Mouse (Mus musculus) MEL (cell line): ENCODE measurements around the gene Ifnar2. TPM values are rescaled to one million over a fixed set of nuclear protein-coding genes. Genes with fewer than 3 reads are reported as not detected.

Experiments
- DNase-seq: peaks from one replicate; pipeline ENCODE4 v3.0.0; 2011; ENCODE audit warnings: low read depth, low spot score
- H3K27ac ChIP-seq: 2 replicates; pipeline ENCODE4 v1.5.1; 2012; ENCODE audit warnings: low read depth, mild to moderate bottlenecking, control low read depth, low read length, moderate library complexity; ENCODE audit not compliant: control insufficient read depth
- H3K27me3 ChIP-seq, 2 experiments: fragments of 150-350 bp in 1 of 2; sonication (generic) in 1 of 2; 2 replicates each; pipeline ENCODE4 v1.6.1; 2012; ENCODE audit warnings: low read length in 2 of 2, mild to moderate bottlenecking in 2 of 2, improper control_type of control experiment in 1 of 2, moderate library complexity in 1 of 2; ENCODE audit not compliant: insufficient read depth in 2 of 2, control insufficient read depth in 1 of 2
- H3K36me3 ChIP-seq, 2 experiments: 2 replicates each; pipeline ENCODE4 v1.6.1; 2012 to 2014; ENCODE audit warnings: low read length in 2 of 2, improper control_type of control experiment in 1 of 2, inconsistent platforms in 1 of 2, mild to moderate bottlenecking in 1 of 2; ENCODE audit not compliant: insufficient read depth in 2 of 2, control insufficient read depth in 1 of 2
- H3K4me1 ChIP-seq, 2 experiments: fragments of 150-350 bp in 1 of 2; sonication (generic) in 1 of 2; 2 replicates each; pipeline ENCODE4 v1.6.1; 2012; ENCODE audit warnings: low read length in 2 of 2, improper control_type of control experiment in 1 of 2, mild to moderate bottlenecking in 1 of 2; ENCODE audit not compliant: insufficient read depth in 2 of 2, control insufficient read depth in 1 of 2
- H3K4me3 ChIP-seq, 2 experiments: fragments of 150-350 bp in 1 of 2; sonication (generic) in 1 of 2; 2 replicates each; pipeline ENCODE4 v1.5.1; 2012; ENCODE audit warnings: low read depth in 2 of 2, low read length in 2 of 2, mild to moderate bottlenecking in 2 of 2, moderate library complexity in 2 of 2, control low read depth in 1 of 2, improper control_type of control experiment in 1 of 2; ENCODE audit not compliant: control insufficient read depth in 1 of 2, insufficient read depth in 1 of 2
- H3K79me2 ChIP-seq: 2 replicates; pipeline ENCODE4 v1.6.1; 2012; ENCODE audit warnings: mild to moderate bottlenecking, low read length, moderate library complexity; ENCODE audit not compliant: control insufficient read depth, poor library complexity, insufficient read depth
- H3K9ac ChIP-seq: 2 replicates; pipeline ENCODE4 v1.6.1; 2012; ENCODE audit warnings: low read depth, mild to moderate bottlenecking, control low read depth, low read length, moderate library complexity; ENCODE audit not compliant: control insufficient read depth, poor library complexity, severe bottlenecking
- H3K9me3 ChIP-seq: fragments of 150-350 bp; sonication (generic); replicated peaks from 2 replicates; pipeline ENCODE4 v1.6.1; 2012; ENCODE audit warnings: mild to moderate bottlenecking, low read length, improper control_type of control experiment, moderate library complexity; ENCODE audit not compliant: insufficient read depth
- BHLHE40 ChIP-seq: IDR thresholded peaks from 2 replicates; pipeline ENCODE4 v1.6.1; 2012; ENCODE audit warnings: low read depth, mild to moderate bottlenecking, inconsistent platforms, low read length, improper control_type of control experiment, borderline replicate concordance
- CHD1 ChIP-seq: IDR thresholded peaks from 2 replicates; pipeline ENCODE4 v1.6.1; 2012; ENCODE audit warnings: low read depth, mild to moderate bottlenecking, inconsistent platforms, low read length, improper control_type of control experiment
- CTCF ChIP-seq, 3 experiments: IDR thresholded peaks in 2 of 3; conservative IDR thresholded peaks in 1 of 3; 2 replicates each; pipeline ENCODE4 v1.5.1; 2011 to 2012; ENCODE audit warnings: low read length in 3 of 3, low read depth in 2 of 3, mild to moderate bottlenecking in 2 of 3, improper control_type of control experiment in 1 of 3, inconsistent platforms in 1 of 3, mixed read lengths in 1 of 3, moderate library complexity in 1 of 3; ENCODE audit not compliant: control insufficient read depth in 1 of 3, insufficient read depth in 1 of 3, poor library complexity in 1 of 3, severe bottlenecking in 1 of 3
- E2F4 ChIP-seq: IDR thresholded peaks from 2 replicates; pipeline ENCODE4 v1.6.1; 2011; ENCODE audit warnings: low read depth, low read length, improper control_type of control experiment, borderline replicate concordance
- ETS1 ChIP-seq: IDR thresholded peaks from 2 replicates; pipeline ENCODE4 v1.6.1; 2012; ENCODE audit warnings: low read depth, mild to moderate bottlenecking, inconsistent platforms, low read length, improper control_type of control experiment, moderate library complexity
- GATA1 ChIP-seq: IDR thresholded peaks from 2 replicates; pipeline ENCODE4 v1.6.1; 2011; ENCODE audit warnings: low read depth, low read length, improper control_type of control experiment
- HCFC1 ChIP-seq: IDR thresholded peaks from 2 replicates; pipeline ENCODE4 v1.6.1; 2012; ENCODE audit warnings: low read depth, mild to moderate bottlenecking, inconsistent platforms, low read length, improper control_type of control experiment, moderate library complexity
- KAT2A ChIP-seq: conservative IDR thresholded peaks from 2 replicates; pipeline ENCODE4 v1.6.1; 2012; ENCODE audit warnings: low read depth, low read length, improper control_type of control experiment, inconsistent platforms
- MAZ ChIP-seq: IDR thresholded peaks from 2 replicates; pipeline ENCODE4 v1.6.1; 2012; ENCODE audit warnings: low read depth, mild to moderate bottlenecking, inconsistent platforms, low read length, improper control_type of control experiment
- MEF2A ChIP-seq: IDR thresholded peaks from 2 replicates; pipeline ENCODE4 v1.6.1; 2014; ENCODE audit warnings: low read depth, mild to moderate bottlenecking, inconsistent platforms, low read length, improper control_type of control experiment; ENCODE audit not compliant: poor library complexity, insufficient replicate concordance, severe bottlenecking; ENCODE audit errors: extremely low read depth
- MYB ChIP-seq: IDR thresholded peaks from 2 replicates; pipeline ENCODE4 v1.6.1; 2011; ENCODE audit warnings: mild to moderate bottlenecking, low read depth, low read length, improper control_type of control experiment
- MYC ChIP-seq: IDR thresholded peaks from 2 replicates; pipeline ENCODE4 v1.6.1; 2011; ENCODE audit warnings: low read depth, mild to moderate bottlenecking, low read length, improper control_type of control experiment, moderate library complexity
- NRF1 ChIP-seq: IDR thresholded peaks from 2 replicates; pipeline ENCODE4 v1.6.1; 2014; ENCODE audit warnings: low read depth, mild to moderate bottlenecking, inconsistent platforms, low read length, improper control_type of control experiment, moderate library complexity; ENCODE audit not compliant: poor library complexity, insufficient read depth, severe bottlenecking
- POLR2A ChIP-seq, 2 experiments: IDR thresholded peaks; 2 replicates each; pipeline ENCODE4 v1.6.1; 2011 to 2012; ENCODE audit warnings: low read length in 2 of 2, mild to moderate bottlenecking in 2 of 2, control low read depth in 1 of 2, improper control_type of control experiment in 1 of 2, low read depth in 1 of 2, moderate library complexity in 1 of 2; ENCODE audit not compliant: control insufficient read depth in 1 of 2, insufficient read depth in 1 of 2, poor library complexity in 1 of 2
- POLR2AphosphoS2 ChIP-seq: IDR thresholded peaks from 2 replicates; pipeline ENCODE4 v1.6.1; 2011; ENCODE audit warnings: low read length, improper control_type of control experiment
- POLR2AphosphoS5 ChIP-seq: IDR thresholded peaks from 2 replicates; pipeline ENCODE4 v1.6.1; 2012; ENCODE audit warnings: low read depth, borderline replicate concordance, mild to moderate bottlenecking, inconsistent platforms, low read length, moderate library complexity, mixed read lengths
- RAD21 ChIP-seq: IDR thresholded peaks from 2 replicates; pipeline ENCODE4 v1.6.1; 2011; ENCODE audit warnings: mild to moderate bottlenecking, low read depth, low read length, improper control_type of control experiment
- SIN3A ChIP-seq: IDR thresholded peaks from 2 replicates; pipeline ENCODE4 v1.6.1; 2012; ENCODE audit warnings: low read length, improper control_type of control experiment, inconsistent platforms
- SMC3 ChIP-seq: IDR thresholded peaks from 2 replicates; pipeline ENCODE4 v1.6.1; 2011; ENCODE audit warnings: low read depth, low read length, improper control_type of control experiment
- TAL1 ChIP-seq: IDR thresholded peaks from 2 replicates; pipeline ENCODE4 v1.6.1; 2012; ENCODE audit warnings: mild to moderate bottlenecking, inconsistent platforms, low read length, moderate library complexity, mixed read lengths
- TBP ChIP-seq: IDR thresholded peaks from 2 replicates; pipeline ENCODE4 v1.8.0; 2011; ENCODE audit warnings: low read depth, low read length, improper control_type of control experiment
- USF1 ChIP-seq: IDR thresholded peaks from 2 replicates; pipeline ENCODE4 v1.6.1; 2014; ENCODE audit warnings: low read depth, mild to moderate bottlenecking, inconsistent platforms, low read length, improper control_type of control experiment, moderate library complexity
- ZC3H11A ChIP-seq: IDR thresholded peaks from 2 replicates; pipeline ENCODE4 v1.6.1; 2012; ENCODE audit warnings: low read depth, mild to moderate bottlenecking, inconsistent platforms, low read length, improper control_type of control experiment
- ZMIZ1 ChIP-seq: IDR thresholded peaks from 2 replicates; pipeline ENCODE4 v1.6.1; 2012; ENCODE audit warnings: low read depth, mild to moderate bottlenecking, inconsistent platforms, low read length, improper control_type of control experiment, moderate library complexity
- polyA plus RNA-seq, 2 experiments: library from polyadenylated mRNA; stranded (reverse) in 1 of 2; unstranded in 1 of 2; fragments of >175 nt in 1 of 2; fragments of >200 nt in 1 of 2; gene quantifications; 2 replicates each; pipeline versions ENCODE4 v1.2.1 to v1.2.4; 2012; ENCODE audit warnings: low replicate concordance in 2 of 2, low read depth in 1 of 2; ENCODE audit not compliant: insufficient read length in 2 of 2, insufficient read depth in 1 of 2, missing spikeins in 1 of 2
- total RNA-seq: library from RNA; depleted of rRNA; stranded (reverse); fragments of 300-350 nt; gene quantifications from 2 replicates; pipeline ENCODE4 v1.2.3, GENCODE M21; 2012

Gene Ifnar2
- total and polyA plus RNA-seq, 3 experiments: 21.8 to 38.3 TPM; not detected in 1

DNA sequence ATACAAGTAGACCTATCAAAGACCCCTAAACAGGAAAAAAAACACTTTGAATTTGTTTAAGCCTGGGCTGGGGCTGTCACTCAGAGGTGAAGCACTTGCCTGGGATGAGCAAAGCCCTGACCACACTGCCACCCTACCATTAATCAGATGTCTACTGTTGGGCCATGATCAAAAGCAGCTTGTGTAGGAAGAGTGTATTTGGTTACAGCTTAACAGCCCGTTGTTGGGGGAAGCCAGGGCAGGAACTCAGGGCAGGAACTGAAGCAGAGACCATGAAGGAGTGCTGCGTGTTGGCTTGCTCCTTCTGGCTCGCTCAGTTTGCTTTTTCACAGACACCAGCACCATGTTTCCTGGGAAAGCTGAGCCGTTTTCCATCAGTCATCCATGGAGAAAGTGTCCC is 54.0 kb downstream of the Ifnar2 start:
- Histone ChIP-seq H3K4me3 (no peak overlapping the region), H3K36me3 (no peaks in the 10 kb centered on the region), H3K9ac (no peak overlapping the region), H3K9me3 (no peaks in the 10 kb centered on the region), H3K79me2 (no peaks in the 10 kb centered on the region), H3K4me1 (no peaks in the 10 kb centered on the region), H3K27ac (no peak overlapping the region), H3K27me3 (no peaks in the 10 kb centered on the region)
- TF ChIP-seq ETS1 (no peak), TAL1 (no peak), USF1 (no peak), POLR2AphosphoS5 (no peak), RAD21 (no peak), KAT2A (no peak), HCFC1 (no peak), ZMIZ1 (no peak), NRF1 (no peak), MYC (no peak), CTCF (IDR thresholded peaks at IDR 0.05 in 2 of 3, conservative IDR thresholded peaks at IDR 0.05 in 1 of 3; ENCODE audit: control insufficient read depth in 1 of 3, insufficient read depth in 1 of 3, low read depth in 2 of 3, low read length in 3 of 3, poor library complexity in 1 of 3, severe bottlenecking in 1 of 3) (no peak), TBP (no peak), CHD1 (no peak), SIN3A (no peak), MYB (no peak), BHLHE40 (no peak), ZC3H11A (no peak), MEF2A (no peak)
- no peak for DNase-seq

DNA sequence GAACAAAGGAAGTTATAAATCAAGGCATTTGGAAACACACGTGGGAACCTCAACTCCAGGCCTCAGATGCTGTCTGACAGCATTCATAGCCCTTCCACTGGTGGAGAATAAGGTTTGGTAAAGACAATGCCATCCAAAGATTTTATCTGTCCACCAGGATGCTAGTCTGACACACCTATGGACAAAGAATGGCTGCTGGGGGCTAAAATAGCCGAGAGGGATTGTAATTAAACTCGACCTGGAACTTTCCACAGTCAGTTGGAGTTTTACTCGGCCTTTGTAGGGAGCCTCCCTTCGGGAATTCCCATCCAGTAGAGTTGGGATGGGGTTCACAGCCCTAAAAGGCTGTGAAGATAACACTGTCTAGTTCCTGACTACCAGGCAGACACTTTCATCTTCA is 54.9 kb downstream of the Ifnar2 start:
- H3K36me3 ChIP-seq: no peaks in the 10 kb centered on the region

More for the DNA sequence above, 54.9 kb downstream of the Ifnar2 start:
- no peaks in the 10 kb centered on the region for H3K4me1 ChIP-seq
- no peaks in the 10 kb centered on the region for H3K79me2 ChIP-seq
- TF ChIP-seq MAZ (no peak), GATA1 (no peak), E2F4 (no peak), POLR2AphosphoS2 (no peak), SIN3A (no peak), POLR2A (IDR thresholded peaks at IDR 0.05; ENCODE audit: control insufficient read depth in 1 of 2, insufficient read depth in 1 of 2, low read depth in 1 of 2, low read length in 2 of 2, poor library complexity in 1 of 2) (no peak), RAD21 (no peak), SMC3 (no peak), ZC3H11A (no peak), CTCF (IDR thresholded peaks at IDR 0.05 in 2 of 3, conservative IDR thresholded peaks at IDR 0.05 in 1 of 3; ENCODE audit: control insufficient read depth in 1 of 3, insufficient read depth in 1 of 3, low read depth in 2 of 3, low read length in 3 of 3, poor library complexity in 1 of 3, severe bottlenecking in 1 of 3) (no peak)
- no peaks in the 10 kb centered on the region for H3K9me3 ChIP-seq
- no peak overlapping the region for H3K9ac ChIP-seq
- no peak overlapping the region for H3K4me3 ChIP-seq
- no peaks in the 10 kb centered on the region for H3K27me3 ChIP-seq
- no peak overlapping the region for H3K27ac ChIP-seq
- no peak for DNase-seq
